17 mouse cellular contexts compared by ENCODE assay signal in genomic region chr3:27673660-27674059, GRCm38 (mm10). TPM values are rescaled to one million over a fixed set of nuclear protein-coding genes. Genes with fewer than 3 reads are reported as not detected.
DNase-seq lines count a peak whose midpoint lies in the region; ATAC-seq lines count a peak whose summit lies in the region.
"Had no signal": no experiment of that assay in that cellular context is flagged by ENCODE, and none has a peak within 500 bp of the region (broad histone marks: within the 10 kb centered on the region; RNA-seq: fewer than 3 reads in every experiment).

No protein-coding gene starts in this region.

- no peak overlapping the region for H3K27ac ChIP-seq in embryonic facial prominence, embryonic 14.5 days (replicated peaks; ENCODE audit: low read depth, low read length)
- no peak overlapping the region for H3K27ac ChIP-seq in embryonic facial prominence, embryonic 10.5 days (replicated peaks)
- peak overlapping the region; percentile 71 for H3K27ac ChIP-seq in heart, embryonic 16.5 days (ENCODE audit: low read length)
- H3K27ac ChIP-seq: limb, embryonic 12.5 days; liver, embryonic 14.5 days; neural tube, embryonic 15.5 days had no signal

- 52% methylated on average over 7 of the region's 7 CpGs for WGBS in embryonic facial prominence, embryonic 14.5 days
- WGBS in embryonic facial prominence, embryonic 10.5 days = 76% methylated on average over 7 of the region's 7 CpGs
- WGBS in heart, embryonic 16.5 days = 29% methylated on average over 7 of the region's 7 CpGs

- intact Hi-C loops in heart, postnatal 25 days (cut with DNase I) = no loop called here
- intact Hi-C loops in left cerebral cortex, postnatal 4 days (cut with DNase I) = no loop called here
- intact Hi-C loops in left cerebral cortex, postnatal 10 days (cut with DNase I) = no loop called here

- no peaks in the 10 kb centered on the region for H3K27me3 ChIP-seq in embryonic facial prominence, embryonic 14.5 days (replicated peaks; ENCODE audit: control insufficient read depth, insufficient read depth, low read length)
- no peaks in the 10 kb centered on the region for H3K27me3 ChIP-seq in embryonic facial prominence, embryonic 10.5 days (replicated peaks; ENCODE audit: low read depth, poor library complexity, severe bottlenecking)
- no peaks in the 10 kb centered on the region for H3K27me3 ChIP-seq in heart, embryonic 16.5 days (ENCODE audit: control insufficient read depth, insufficient read depth, low read length)
- H3K27me3 ChIP-seq: CH12.LX; limb, embryonic 12.5 days; neural tube, embryonic 15.5 days had no signal

- peak; percentile 79 for DNase-seq in embryonic facial prominence, embryonic 14.5 days (ENCODE audit: low spot score)
- no peak for DNase-seq in embryonic facial prominence, embryonic 10.5 days (ENCODE audit: low spot score)
- no peak for DNase-seq in heart, postnatal 25 days (ENCODE audit: low spot score)
- peak; percentile 16 for DNase-seq in left cerebral cortex, postnatal 4 days
- DNase-seq in left cerebral cortex, postnatal 10 days (ENCODE audit: extremely low spot score in 1 of 2, low spot score in 2 of 2) = no peak
- DNase-seq in testis, postnatal 10 days (ENCODE audit: low spot score) = peak; percentile 69
- no peak for DNase-seq in testis, postnatal 14 days (ENCODE audit: low spot score)
- DNase-seq: adrenal gland, postnatal 10 days; cerebellum, adult 9-10 months; embryo, embryonic 11 days; gastrocnemius, postnatal 36 days; thymus, postnatal 14 days had no signal

- no peaks in the 10 kb centered on the region for H3K36me3 ChIP-seq in embryonic facial prominence, embryonic 14.5 days (ENCODE audit: control insufficient read depth, insufficient read depth, low read length)
- H3K36me3 ChIP-seq in embryonic facial prominence, embryonic 10.5 days (replicated peaks) = no peaks in the 10 kb centered on the region
- no peaks in the 10 kb centered on the region for H3K36me3 ChIP-seq in heart, embryonic 16.5 days (ENCODE audit: control insufficient read depth, insufficient read depth)
- H3K36me3 ChIP-seq: limb, embryonic 12.5 days; neural tube, embryonic 15.5 days had no signal

- peak; percentile 44; the same call in 1 of the 2 replicates for ATAC-seq in embryonic facial prominence, embryonic 14.5 days (ENCODE audit: low read depth)
- no peak; the same call in 1 of the 2 replicates for ATAC-seq in heart, embryonic 16.5 days (replicated peaks; ENCODE audit: extremely low read depth, insufficient read depth, low FRiP score)

- H3K9ac ChIP-seq in embryonic facial prominence, embryonic 14.5 days (ENCODE audit: low read depth, low read length) = no peak overlapping the region
- no peak overlapping the region for H3K9ac ChIP-seq in heart, embryonic 16.5 days (ENCODE audit: low read length)
- H3K9ac ChIP-seq: limb, embryonic 12.5 days; liver, embryonic 14.5 days; neural tube, embryonic 15.5 days had no signal

- H3K4me1 ChIP-seq in embryonic facial prominence, embryonic 14.5 days (ENCODE audit: control insufficient read depth, insufficient read depth, low read length) = peaks cover 44% of the 10 kb centered on the region
- peaks cover 52% of the 10 kb centered on the region for H3K4me1 ChIP-seq in embryonic facial prominence, embryonic 10.5 days
- H3K4me1 ChIP-seq in heart, embryonic 16.5 days (ENCODE audit: control insufficient read depth, insufficient read depth, low read length) = peaks cover 53% of the 10 kb centered on the region

- no peak overlapping the region for H3K4me2 ChIP-seq in embryonic facial prominence, embryonic 14.5 days (ENCODE audit: low read depth, low read length)
- H3K4me2 ChIP-seq in heart, embryonic 16.5 days (ENCODE audit: low read depth, low read length) = no peak overlapping the region
- H3K4me2 ChIP-seq: limb, embryonic 12.5 days; neural tube, embryonic 15.5 days had no signal

- H3K9me3 ChIP-seq in embryonic facial prominence, embryonic 14.5 days (ENCODE audit: control insufficient read depth, low read length) = no peaks in the 10 kb centered on the region
- no peaks in the 10 kb centered on the region for H3K9me3 ChIP-seq in embryonic facial prominence, embryonic 10.5 days
- H3K9me3 ChIP-seq in heart, embryonic 16.5 days (replicated peaks; ENCODE audit: control insufficient read depth, low read length) = no peaks in the 10 kb centered on the region
- H3K9me3 ChIP-seq: limb, embryonic 12.5 days; neural tube, embryonic 15.5 days had no signal

- no peak overlapping the region for H3K4me3 ChIP-seq in embryonic facial prominence, embryonic 14.5 days (ENCODE audit: low read depth, low read length)
- H3K4me3 ChIP-seq in embryonic facial prominence, embryonic 10.5 days = no peak overlapping the region
- no peak overlapping the region for H3K4me3 ChIP-seq in heart, embryonic 16.5 days (ENCODE audit: low read length)
- H3K4me3 ChIP-seq: limb, embryonic 12.5 days; neural tube, embryonic 15.5 days had no signal

RNA-seq across cellular contexts. Expression of gene Fndc3b, which starts 37.4 kb away (rescaled TPM):
- polyA plus RNA-seq in embryonic facial prominence, embryonic 14.5 days (2014; fragmentation: Nextera tagmentation; extraction: Ambion mirVana) = 43.2 and 44.3 TPM in 2 replicates
- 10.0 and 11.1 TPM in 2 replicates for polyA plus RNA-seq in embryonic facial prominence, embryonic 10.5 days (2016; fragmentation: Nextera tagmentation; extraction: Ambion mirVana)
- polyA plus RNA-seq in heart, embryonic 16.5 days (2015; fragmentation: Nextera tagmentation; extraction: Ambion mirVana) = 21.7 and 24.4 TPM in 2 replicates
- total RNA-seq in heart, postnatal 25 days (2021) = 10 to 100 TPM; 58.5 to 69.4 TPM
- 10 to 100 TPM; 25.9 to 26.4 TPM for total RNA-seq in left cerebral cortex, postnatal 4 days (2021)
- 10 to 100 TPM; 22.9 to 25.7 TPM for total RNA-seq in left cerebral cortex, postnatal 10 days (2021)

Comparison
In these comparisons a context has a peak if more than half of its experiments do, and no peak if none do; other contexts are left out.
1. DNase-seq: peak in embryonic facial prominence, embryonic 14.5 days (single experiment), left cerebral cortex, postnatal 4 days (single experiment) and testis, postnatal 10 days (single experiment); none in embryonic facial prominence, embryonic 10.5 days (single experiment), heart, postnatal 25 days (single experiment), left cerebral cortex, postnatal 10 days (0 of 2) and testis, postnatal 14 days (single experiment).